Mouse (Mus musculus) small intestine, adult 10 weeks (tissue): Measurements from ENCODE around the gene Slc9a4. TPM values are rescaled to one million over a fixed set of nuclear protein-coding genes. Genes with fewer than 3 reads are reported as not detected.

Source experiments
- polyA plus RNA-seq: library from polyadenylated mRNA; stranded (reverse); fragments of 350-450 nt; fragmentation: Illumina TruSeq; extraction: RNeasy Lipid Tissue Mini Kit (QIAGEN cat#74804); gene quantifications from one replicate; pipeline ENCODE4 v1.2.3, GENCODE M21; 2014; ENCODE audit warnings: low replicate concordance

Gene Slc9a4
- 0.97 TPM for polyA plus RNA-seq

DNA sequence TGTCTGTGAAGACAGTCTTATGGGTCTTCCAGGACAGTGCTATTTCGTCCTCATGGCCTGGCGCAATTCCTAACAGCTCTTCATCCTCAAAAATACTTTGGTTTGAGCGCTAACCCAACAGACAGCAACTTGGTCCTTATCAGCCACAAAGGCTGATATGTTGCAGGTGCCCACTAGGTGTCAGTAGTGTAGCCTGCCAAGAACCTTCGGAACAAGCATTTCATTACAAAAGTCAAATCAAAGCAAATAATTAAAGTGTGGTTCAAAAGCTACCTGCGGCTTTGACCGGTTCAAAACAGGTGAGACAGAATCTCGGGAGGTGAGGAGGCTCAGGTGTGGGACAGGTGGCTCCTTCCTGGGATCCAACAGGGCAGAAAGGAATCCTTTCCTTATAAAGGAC is at the start of gene Slc9a4:
TSS of gene Slc9a4 (plus strand) at position 298 of the 400 bp plus-strand sequence.

Other genes with a start within 250 kb of the Slc9a4 start
- 8.9 TPM for gene Il1rl1, start 150.5 kb upstream of the Slc9a4 start, polyA plus RNA-seq
- gene Il18r1, start 114.5 kb upstream of the Slc9a4 start, polyA plus RNA-seq = 3.1 TPM
- 0.89 TPM for gene Il18rap, start 64.7 kb upstream of the Slc9a4 start, polyA plus RNA-seq
- gene Slc9a2, start 100.5 kb downstream of the Slc9a4 start, polyA plus RNA-seq = 70.3 TPM
- 39.7 TPM for gene Mfsd9, start 210.6 kb downstream of the Slc9a4 start, polyA plus RNA-seq
- gene Tmem182, start 225.5 kb downstream of the Slc9a4 start, polyA plus RNA-seq = 1.3 TPM